Mouse (Mus musculus) cerebral cortex, adult 2 months (tissue): ENCODE data around the gene Tmem189.

Experiments used
- WGBS: fragments of 180-500 bp; shearing (Covaris S2); methylation state at CpG from one replicate; pipeline ENCODE4 v1.1.7; 2018; 5-methylcytosine and 5-hydroxymethylcytosine counted together

The Tmem189 gene

DNA sequence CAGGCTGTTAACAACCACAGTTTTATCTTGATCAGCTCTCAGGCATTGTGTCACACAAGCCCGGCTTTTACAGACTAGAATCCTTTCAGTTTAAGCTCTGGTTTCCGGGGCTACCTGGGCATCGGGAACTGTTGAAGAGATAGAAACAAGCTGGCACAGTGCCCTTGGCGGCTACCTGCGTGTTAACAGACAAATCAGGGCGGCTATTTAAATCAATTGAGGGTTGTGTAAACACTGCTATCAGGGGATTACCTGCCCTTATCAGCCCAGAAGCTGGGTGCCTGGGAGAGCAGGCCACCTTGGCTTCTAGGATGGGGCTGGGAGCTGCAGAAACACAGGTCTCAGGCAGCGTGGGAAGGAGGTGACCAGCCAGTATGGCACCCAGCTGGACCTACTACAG, 36.9 kb downstream of the Tmem189 start:
- WGBS: 71% methylated on average over 7 of the region's 7 CpGs

GRCm38 (mm10) chr2:167651622-167652021, 38.0 kb downstream of the Tmem189 start:
- WGBS: 61% methylated on average over 9 of the region's 9 CpGs

DNA sequence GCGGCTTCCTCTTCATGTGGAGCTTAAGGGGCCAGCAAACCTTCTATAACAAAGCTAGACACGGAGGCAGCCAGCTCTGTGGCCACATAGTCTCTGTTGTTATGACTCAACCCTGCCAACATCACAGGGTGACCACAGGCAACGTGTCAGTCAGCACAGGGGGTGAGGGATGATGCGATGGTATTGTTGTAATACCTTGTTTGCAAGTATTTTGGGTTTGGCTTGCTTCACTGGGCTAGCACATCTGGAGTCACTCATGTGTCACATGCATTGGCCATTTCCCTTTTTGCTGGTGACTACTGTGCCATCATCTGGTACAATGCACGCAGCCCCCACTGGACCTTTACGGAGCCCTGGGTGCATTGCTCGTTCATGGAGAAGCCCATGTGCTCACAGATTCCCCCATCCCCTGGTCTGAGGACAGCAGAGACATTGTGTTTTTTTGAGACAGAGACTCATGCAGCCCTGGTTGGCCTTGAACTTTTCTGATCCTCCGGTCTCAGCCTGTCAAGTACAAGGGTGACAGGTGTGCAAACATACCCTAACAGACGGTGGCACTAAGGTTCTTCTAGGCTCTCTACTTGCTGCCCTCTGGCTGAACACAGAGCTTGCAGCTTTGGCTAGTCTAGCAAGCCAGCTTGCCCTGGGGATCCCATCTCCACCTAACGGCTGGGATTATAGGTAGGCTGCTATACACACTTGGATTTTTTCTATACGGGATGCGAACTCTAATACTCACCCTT, 40.2 kb downstream of the Tmem189 start:
- 75% methylated on average over 12 of the region's 12 CpGs for WGBS

- WGBS: 91% methylated on average over 4 of the region's 4 CpGs
Observed at GRCm38 (mm10) chr2:167646411-167646810, 43.2 kb downstream of the Tmem189 start.

- WGBS: 89% methylated on average over 13 of the region's 13 CpGs
Observed at GRCm38 (mm10) chr2:167643356-167644052, 46.1 kb downstream of the Tmem189 start.

DNA sequence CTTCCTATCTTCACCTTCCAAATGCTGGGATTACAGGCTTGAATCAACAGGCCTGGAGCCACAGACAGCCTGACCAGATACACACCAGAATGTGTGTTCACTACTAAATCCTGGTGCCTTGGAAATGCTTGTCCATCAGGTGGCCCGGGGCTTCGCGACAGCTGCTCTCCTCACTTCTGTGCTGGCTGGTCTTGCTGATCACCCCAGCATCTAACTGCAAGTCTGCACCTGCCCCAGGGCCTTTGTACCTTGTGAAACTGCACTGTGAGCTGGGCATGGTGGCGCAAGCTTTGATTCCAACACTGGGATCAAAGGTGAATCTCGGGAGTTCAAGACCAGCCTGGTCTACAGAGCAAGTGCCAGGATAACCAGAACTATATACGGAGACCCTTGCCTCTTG, 47.5 kb downstream of the Tmem189 start:
- WGBS: 93% methylated on average over 6 of the region's 6 CpGs

DNA sequence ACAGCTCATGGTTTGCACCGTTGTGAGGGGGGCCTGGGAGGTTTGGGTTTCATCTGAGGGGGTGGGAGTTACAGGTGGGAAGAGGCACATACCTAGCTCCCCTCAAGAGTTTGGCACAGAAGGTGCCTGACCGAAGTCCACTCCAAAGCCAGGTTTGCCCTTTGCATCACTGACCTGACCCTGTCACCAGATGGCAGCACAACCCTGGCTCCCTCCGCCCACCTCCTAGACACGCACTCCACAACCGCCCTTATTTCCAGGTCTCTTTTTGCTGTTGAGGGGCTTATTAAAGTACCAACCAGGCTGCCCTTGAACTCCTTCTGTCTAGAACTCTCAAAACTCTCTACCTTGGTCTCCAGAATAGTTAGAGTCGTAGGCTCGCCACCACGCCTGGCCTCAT, 48.3 kb downstream of the Tmem189 start:
- 52% methylated on average over 8 of the region's 8 CpGs for WGBS

DNA sequence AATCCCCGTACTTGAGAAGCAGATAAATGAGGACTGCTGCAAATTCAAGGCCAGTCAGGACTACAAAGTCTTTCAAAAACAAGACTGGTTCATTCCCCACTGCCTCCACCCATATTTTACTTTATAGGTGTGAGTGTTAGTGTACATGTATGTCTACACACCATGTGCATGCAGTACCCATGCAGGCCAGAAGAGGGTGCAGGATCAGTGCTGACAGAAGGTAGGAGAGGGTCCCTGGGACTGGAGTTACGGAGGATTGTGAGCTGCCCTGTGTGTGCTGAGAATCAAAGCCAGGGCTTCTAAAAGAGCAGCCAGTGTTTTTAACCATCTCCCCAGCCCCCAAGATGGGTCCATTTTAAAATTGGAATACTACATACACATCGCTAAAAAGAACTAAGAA, 49.3 kb downstream of the Tmem189 start:
- 77% methylated on average over 3 of the region's 3 CpGs for WGBS

DNA sequence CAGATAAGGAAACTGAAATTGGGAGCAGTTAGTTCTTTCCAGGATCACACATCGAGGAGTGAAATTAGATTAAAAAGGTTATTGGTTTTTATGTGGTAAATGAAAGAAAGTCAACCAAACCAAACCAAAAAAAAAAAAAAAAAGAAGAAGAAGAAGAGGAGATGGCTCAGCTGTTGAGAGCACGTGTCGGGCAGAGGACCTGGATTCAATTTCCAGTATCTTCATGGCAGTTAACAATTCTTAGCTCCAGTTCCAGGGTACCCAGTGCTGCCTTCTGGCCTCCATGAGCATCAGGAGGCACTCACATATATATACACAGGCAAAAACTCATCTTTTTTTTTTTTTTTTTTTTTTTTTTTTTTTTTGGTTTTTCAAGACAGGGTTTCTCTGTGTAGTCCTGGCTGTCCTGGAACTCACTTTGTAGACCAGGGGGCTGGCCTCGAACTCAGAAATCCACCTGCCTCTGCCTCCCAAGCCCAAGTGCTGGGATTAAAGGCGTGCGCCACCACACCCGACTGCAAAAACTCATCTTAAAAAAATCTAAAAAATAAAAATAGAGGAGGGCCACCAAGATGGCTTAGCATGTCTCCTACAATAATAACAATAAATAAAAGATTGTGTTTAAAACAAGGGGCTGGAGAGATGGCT, 54.6 kb downstream of the Tmem189 start:
- WGBS: 68% methylated on average over 7 of the region's 7 CpGs

DNA sequence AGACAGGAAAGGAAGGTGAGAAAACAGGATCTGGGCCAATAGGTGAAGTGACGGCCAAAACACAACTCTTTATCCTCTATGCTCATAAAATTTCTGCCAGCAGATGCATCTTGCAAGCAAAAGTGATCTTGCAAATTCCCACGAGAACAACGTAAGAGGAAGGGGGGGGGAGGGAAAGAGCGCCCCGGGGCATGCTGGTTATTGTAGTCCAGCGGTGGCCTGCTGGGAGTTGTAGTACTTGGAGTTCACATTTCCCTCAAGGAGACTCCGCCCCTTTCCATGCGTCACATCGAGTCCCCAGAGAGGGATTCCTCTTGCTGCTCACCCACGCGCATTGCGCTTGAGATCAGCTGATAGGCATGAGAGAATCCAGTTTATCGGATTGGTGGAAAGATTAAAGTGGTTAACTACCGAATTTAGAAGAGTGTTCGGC, 55.3 kb downstream of the Tmem189 start:
- WGBS: under 1% methylated on average over 15 of the region's 15 CpGs

DNA sequence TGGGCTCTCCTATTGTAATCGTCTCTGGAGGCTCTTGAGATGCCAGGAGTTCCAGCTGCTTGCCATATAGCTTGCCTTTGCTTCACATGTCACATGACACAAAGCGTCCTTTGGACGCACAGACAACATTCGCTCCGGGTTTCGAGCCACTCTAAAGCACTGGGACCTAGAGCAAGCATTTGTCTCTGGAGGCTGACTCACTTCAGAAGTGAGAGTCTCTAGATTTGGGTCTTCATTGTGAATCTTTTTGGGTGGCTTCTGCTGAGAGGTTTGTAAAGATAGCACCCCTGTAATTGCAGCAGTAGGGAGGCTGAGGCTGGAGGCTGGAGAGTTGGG, 56.1 kb downstream of the Tmem189 start:
- WGBS: 87% methylated on average over 6 of the region's 6 CpGs

- WGBS: 73% methylated on average over 12 of the region's 12 CpGs
Observed at GRCm38 (mm10) chr2:167632731-167633536, 56.7 kb downstream of the Tmem189 start.

GRCm38 (mm10) chr2:167631591-167632448, 57.8 kb downstream of the Tmem189 start, which contains the start of gene Ube2v1:
Ube2v1 (minus strand) TSS chr2:167632095.
- WGBS: 1% methylated on average over 86 of the region's 87 CpGs

- WGBS: under 1% methylated on average over 31 of the region's 31 CpGs
Observed at GRCm38 (mm10) chr2:167631181-167631590, 58.4 kb downstream of the Tmem189 start.

GRCm38 (mm10) chr2:167630421-167630820, 59.2 kb downstream of the Tmem189 start:
- 57% methylated on average over 5 of the region's 5 CpGs for WGBS

GRCm38 (mm10) chr2:167629665-167630209, 59.9 kb downstream of the Tmem189 start:
- WGBS: 68% methylated on average over 11 of the region's 11 CpGs

- 13% methylated on average over 4 of the region's 4 CpGs for WGBS
Observed at GRCm38 (mm10) chr2:167628872-167629271, 60.8 kb downstream of the Tmem189 start.

DNA sequence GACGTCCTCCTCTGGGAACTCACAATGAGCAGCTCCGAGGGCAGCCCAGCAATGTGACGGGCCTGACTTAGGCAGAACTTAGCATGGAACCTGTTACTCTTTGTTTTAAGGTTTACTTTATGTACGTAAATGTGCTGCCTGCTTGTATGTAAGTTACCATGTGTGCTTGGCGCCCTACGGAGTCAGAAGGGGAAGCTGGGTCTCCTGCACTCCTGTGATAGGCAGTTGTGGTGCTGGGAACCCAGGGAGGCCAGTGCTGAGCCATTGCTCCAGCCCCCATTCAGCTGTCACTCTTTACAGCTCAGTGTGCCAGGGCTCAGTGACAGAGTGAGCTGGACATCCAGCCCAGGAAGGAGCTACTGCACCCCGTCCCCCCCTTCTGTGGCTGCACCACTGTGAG, 62.6 kb downstream of the Tmem189 start:
- WGBS: 79% methylated on average over 7 of the region's 7 CpGs

GRCm38 (mm10) chr2:167625670-167626069, 64.0 kb downstream of the Tmem189 start:
- WGBS: 49% methylated on average over 2 of the region's 2 CpGs

GRCm38 (mm10) chr2:167624368-167625075, 65.1 kb downstream of the Tmem189 start:
- 67% methylated on average over 5 of the region's 6 CpGs for WGBS
